Mouse (Mus musculus): ENCODE measurements around the gene Osbp.

- TF ChIP-seq CTCF (IDR thresholded peaks at IDR 0.05; ENCODE audit: extremely low read depth, insufficient read length, insufficient replicate concordance, low read depth, low read length) (no peak), POLR2A (IDR thresholded peaks at IDR 0.05; ENCODE audit: low read depth, low read length) (no peak)
Measured at GRCm38 (mm10) chr19:11994703-11995431, 29.1 kb downstream of the Osbp start.
